Mouse (Mus musculus) olfactory bulb, adult 2 months (tissue): ENCODE results near the gene Phf10. TPM values are rescaled to one million over a fixed set of nuclear protein-coding genes. Genes with fewer than 3 reads are reported as not detected.

Source experiments
- polyA plus RNA-seq: library from polyadenylated mRNA; stranded (reverse); fragments of >200 nt; gene quantifications from 2 replicates; pipeline ENCODE4 v1.2.4, GENCODE M21; 2012; ENCODE audit warnings: low replicate concordance; ENCODE audit not compliant: missing spikeins, insufficient read depth, insufficient read length

Gene Phf10
- polyA plus RNA-seq, 1 experiment = not detected

Other genes with a start within 250 kb of the Phf10 start
- gene Wdr27, start 18.1 kb downstream of the Phf10 start, polyA plus RNA-seq = not detected in 2 replicates
- not detected in 2 replicates for gene 1600012H06Rik, start 18.1 kb downstream of the Phf10 start, polyA plus RNA-seq
- gene 9030025P20Rik, start 17.2 kb upstream of the Phf10 start, polyA plus RNA-seq = not detected in 2 replicates
- gene Gm3417, start 17.5 kb upstream of the Phf10 start, polyA plus RNA-seq = not detected in 2 replicates
- gene Gm3435, start 48.9 kb upstream of the Phf10 start, polyA plus RNA-seq = not detected in 2 replicates
- not detected in 2 replicates for gene Ermard, start 79.9 kb upstream of the Phf10 start, polyA plus RNA-seq
- not detected in 2 replicates for gene Tcte3, start 80.2 kb upstream of the Phf10 start, polyA plus RNA-seq
- not detected in 2 replicates for gene Gm3448, start 80.3 kb upstream of the Phf10 start, polyA plus RNA-seq